Mouse (Mus musculus) neural tube, embryonic 11.5 days (tissue): ENCODE measurements around the gene BC067074. TPM values are rescaled to one million over a fixed set of nuclear protein-coding genes. Genes with fewer than 3 reads are reported as not detected.

Source experiments
- ATAC-seq: fragments of 200-750 bp; cut with Nextera tagmentation; 2 replicates; pipeline ENCODE4 v1.8.0; 2017; ENCODE audit warnings: moderate number of reproducible peaks, mild to moderate bottlenecking, moderate TSS enrichment, moderate library complexity; ENCODE audit not compliant: insufficient read depth, low FRiP score, low TSS enrichment
- DNase-seq: peaks from one replicate; pipeline ENCODE4 v3.0.0-alpha.2; 2015; ENCODE audit warnings: low spot score
- H3K27ac ChIP-seq: fragments of 300-500 bp; sonication (generic); 2 replicates; pipeline ENCODE4 v1.5.1; 2014; ENCODE audit warnings: low read depth, mild to moderate bottlenecking, low read length
- H3K27me3 ChIP-seq: fragments of 300-500 bp; sonication (generic); 2 replicates; pipeline ENCODE4 v1.6.1; 2014; ENCODE audit warnings: mild to moderate bottlenecking, low read length, mixed read lengths; ENCODE audit not compliant: control insufficient read depth, insufficient read depth
- H3K36me3 ChIP-seq: fragments of 300-500 bp; sonication (generic); 2 replicates; pipeline ENCODE4 v1.6.1; 2014; ENCODE audit warnings: mild to moderate bottlenecking, low read length, moderate library complexity, mixed read lengths; ENCODE audit not compliant: control insufficient read depth, insufficient read depth
- H3K4me1 ChIP-seq: fragments of 300-500 bp; sonication (generic); 2 replicates; pipeline ENCODE4 v1.6.1; 2014; ENCODE audit warnings: low read length, mixed read lengths; ENCODE audit not compliant: control insufficient read depth, insufficient read depth
- H3K4me2 ChIP-seq: fragments of 300-500 bp; sonication (generic); 2 replicates; pipeline ENCODE4 v1.6.1; 2014; ENCODE audit warnings: low read depth, mild to moderate bottlenecking, moderate library complexity
- H3K4me3 ChIP-seq: fragments of 300-500 bp; sonication (generic); 2 replicates; pipeline ENCODE4 v1.5.1; 2014; ENCODE audit warnings: low read depth, low read length
- H3K9ac ChIP-seq: fragments of 300-500 bp; sonication (generic); 2 replicates; pipeline ENCODE4 v1.6.1; 2014; ENCODE audit warnings: mild to moderate bottlenecking, low read length
- H3K9me3 ChIP-seq: fragments of 300-500 bp; sonication (generic); 2 replicates; pipeline ENCODE4 v1.6.1; 2016; ENCODE audit warnings: low read length; ENCODE audit not compliant: control insufficient read depth
- WGBS: fragments of 180-500 bp; shearing (Covaris S2); extraction: QIAGEN DNeasy Blood & Tissue Kit; methylation state at CpG from one replicate; pipeline ENCODE4 v1.1.7; 2014; 5-methylcytosine and 5-hydroxymethylcytosine counted together
- polyA plus RNA-seq: library from polyadenylated mRNA; unstranded; fragments of >200 nt; fragmentation: Nextera tagmentation; extraction: Ambion mirVana; gene quantifications from 2 replicates; pipeline ENCODE4 v1.2.1, GENCODE M21; 2014

Gene BC067074
- polyA plus RNA-seq, 1 experiment from 2014 or later, result 2.1 TPM

DNA sequence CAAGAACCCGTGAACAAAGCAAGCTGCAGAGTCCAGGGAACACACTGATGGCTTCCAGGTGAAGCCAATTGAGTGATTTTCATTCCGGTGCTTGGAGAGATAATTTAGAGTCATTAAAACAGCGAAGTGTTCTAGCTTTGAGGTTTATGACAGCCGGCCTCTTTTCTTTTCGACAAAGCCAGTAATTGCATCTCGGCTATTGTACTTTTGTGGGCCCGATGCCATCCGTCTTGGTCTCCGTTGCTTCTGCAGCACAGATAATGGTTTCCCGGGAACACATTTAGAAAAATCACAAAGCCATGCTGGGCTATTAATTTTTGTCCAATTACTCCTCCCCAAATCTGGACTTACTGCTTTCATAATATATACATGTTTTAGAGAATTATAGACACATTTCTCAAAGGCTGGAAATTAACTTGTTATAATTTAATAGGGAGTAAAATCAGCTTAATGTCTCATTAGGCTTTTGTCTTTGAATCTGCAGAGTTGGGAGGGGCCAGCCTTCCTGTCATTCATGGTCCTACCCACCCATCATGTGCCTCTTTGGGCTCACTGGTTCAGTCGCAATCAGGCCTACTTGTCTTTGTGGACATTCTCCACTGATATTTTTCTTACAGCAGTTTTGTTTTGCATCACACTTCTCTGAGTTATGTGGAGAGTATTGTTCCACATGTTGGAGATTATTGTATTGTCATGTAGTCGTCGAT lies 64.6 kb downstream of the BC067074 start:
- Histone ChIP-seq H3K27ac (no peak overlapping the region), H3K4me2 (no peak overlapping the region), H3K9me3 (no peaks in the 10 kb centered on the region), H3K4me1 (no peaks in the 10 kb centered on the region; the same call in 1 of the 2 replicates), H3K36me3 (no peaks in the 10 kb centered on the region), H3K27me3 (no peaks in the 10 kb centered on the region), H3K4me3 (no peak overlapping the region), H3K9ac (no peak overlapping the region)
- DNase-seq, result no peak
- WGBS, result 41% methylated on average over 13 of the region's 13 CpGs
- no peak for ATAC-seq

DNA sequence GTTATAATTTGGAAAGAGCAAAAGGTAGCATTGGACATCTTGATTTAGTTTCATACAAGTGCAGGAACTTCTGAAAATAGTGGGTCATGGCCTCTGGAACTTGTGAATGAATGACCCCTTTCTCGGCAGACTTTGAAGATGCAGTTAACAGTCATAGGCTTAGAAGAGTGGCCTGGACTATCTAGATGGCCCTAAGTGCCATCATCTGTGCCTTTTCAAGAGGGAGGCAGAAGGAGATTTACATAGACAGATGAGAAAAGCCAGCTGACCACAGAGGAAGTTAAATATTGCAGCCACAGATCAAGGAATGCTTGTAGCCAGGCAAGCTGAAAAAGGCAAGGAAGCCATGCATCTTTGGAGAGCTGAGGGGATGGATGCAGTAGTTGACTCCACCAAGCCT lies 66.7 kb downstream of the BC067074 start:
- no peaks in the 10 kb centered on the region for H3K9me3 ChIP-seq
- H3K4me3 ChIP-seq, result no peak overlapping the region
- no peak for ATAC-seq
- WGBS, result 65% methylated on average over 1 of the region's 1 CpGs
- H3K27me3 ChIP-seq, result no peaks in the 10 kb centered on the region
- H3K4me1 ChIP-seq, result no peaks in the 10 kb centered on the region; the same call in 1 of the 2 replicates
- no peak overlapping the region for H3K9ac ChIP-seq
- H3K36me3 ChIP-seq, result no peaks in the 10 kb centered on the region
- no peak for DNase-seq
- no peak overlapping the region for H3K4me2 ChIP-seq
- H3K27ac ChIP-seq, result no peak overlapping the region

DNA sequence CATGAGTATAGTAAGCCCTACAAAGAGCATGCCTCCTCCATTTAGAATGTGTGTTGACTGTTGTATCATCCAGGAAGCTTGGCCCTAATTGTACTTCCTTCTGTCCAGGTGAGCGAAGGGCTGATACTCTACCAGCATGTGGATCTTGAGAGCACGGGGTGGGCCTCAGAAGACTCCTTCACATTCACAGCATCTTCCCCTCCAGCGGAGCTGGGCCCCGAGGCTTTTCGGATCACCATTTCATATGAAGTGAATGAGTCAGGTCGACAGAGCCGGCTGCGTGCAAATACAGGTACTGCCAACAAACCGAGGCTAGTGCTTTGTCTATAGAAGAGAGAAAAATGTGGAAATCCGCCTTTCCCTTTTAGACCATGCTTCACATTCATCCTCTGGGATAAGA lies 73.0 kb downstream of the BC067074 start:
- H3K9me3 ChIP-seq, result no peaks in the 10 kb centered on the region
- H3K27ac ChIP-seq, result no peak overlapping the region
- DNase-seq (no peak), ATAC-seq (no peak)
- no peak overlapping the region for H3K4me3 ChIP-seq
- no peaks in the 10 kb centered on the region for H3K4me1 ChIP-seq
- H3K4me2 ChIP-seq, result no peak overlapping the region
- H3K27me3 ChIP-seq, result no peaks in the 10 kb centered on the region
- no peak overlapping the region for H3K9ac ChIP-seq
- no peaks in the 10 kb centered on the region for H3K36me3 ChIP-seq
- 93% methylated on average over 10 of the region's 10 CpGs for WGBS

DNA sequence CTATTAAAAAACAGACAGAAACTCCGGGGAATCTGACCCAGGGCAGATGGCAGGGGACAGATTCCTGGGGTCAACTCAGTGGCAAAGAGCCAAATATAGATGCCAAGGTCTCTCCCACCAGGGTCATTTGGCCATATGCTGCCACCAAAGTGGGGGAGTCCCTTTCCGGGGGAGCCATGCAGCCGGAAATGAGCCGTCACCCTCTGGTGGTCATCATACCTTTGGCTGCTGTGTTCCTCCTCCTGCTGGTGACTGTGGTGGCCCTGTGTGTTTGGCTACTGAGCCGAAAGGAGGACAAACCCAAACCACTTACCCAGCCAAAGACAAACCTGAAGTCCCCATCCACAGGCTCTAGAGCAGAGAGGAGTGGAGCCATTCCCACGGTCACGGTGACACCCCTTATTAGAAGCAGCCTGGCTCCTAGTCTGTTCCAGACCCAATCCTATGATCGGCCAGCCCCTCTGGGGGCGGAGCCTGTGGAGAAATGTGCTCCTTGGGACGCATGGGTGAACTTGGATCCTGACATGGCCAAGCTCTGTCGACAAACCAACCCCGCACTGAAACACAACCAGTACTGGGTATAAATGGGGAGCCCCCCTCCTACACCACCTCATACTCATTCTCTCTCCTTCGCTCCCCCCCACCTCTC lies 76.1 kb downstream of the BC067074 start:
- Histone ChIP-seq H3K4me1 (no peaks in the 10 kb centered on the region), H3K36me3 (no peaks in the 10 kb centered on the region), H3K9ac (no peak overlapping the region), H3K27me3 (no peaks in the 10 kb centered on the region), H3K4me3 (no peak overlapping the region), H3K9me3 (no peaks in the 10 kb centered on the region), H3K27ac (no peak overlapping the region), H3K4me2 (no peak overlapping the region)
- no peak for ATAC-seq
- no peak for DNase-seq
- 68% methylated on average over 13 of the region's 13 CpGs for WGBS

DNA sequence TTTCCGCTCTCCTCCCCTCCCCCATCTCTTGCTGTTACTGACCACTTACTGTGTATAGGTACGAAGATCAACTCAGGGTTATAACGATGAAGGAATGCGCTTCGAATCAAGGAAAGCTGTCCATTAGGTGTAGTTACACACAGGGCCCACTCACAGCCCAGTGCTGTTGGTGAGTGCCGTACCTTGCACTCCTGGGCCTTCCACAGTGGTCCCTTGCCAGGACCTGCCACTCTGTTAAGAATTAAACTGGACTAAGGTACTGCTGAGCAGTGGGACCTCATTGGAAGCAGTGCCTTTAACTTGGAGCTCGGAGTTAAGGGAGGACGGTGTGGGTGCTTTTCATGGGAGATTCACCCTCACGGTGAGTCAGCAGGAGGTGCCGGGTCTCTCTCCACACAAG lies 76.7 kb downstream of the BC067074 start:
- no peaks in the 10 kb centered on the region for H3K36me3 ChIP-seq
- DNase-seq (no peak), ATAC-seq (no peak)
- H3K4me1 ChIP-seq, result no peaks in the 10 kb centered on the region
- no peaks in the 10 kb centered on the region for H3K27me3 ChIP-seq
- H3K4me2 ChIP-seq, result no peak overlapping the region
- no peaks in the 10 kb centered on the region for H3K9me3 ChIP-seq
- H3K4me3 ChIP-seq, result no peak overlapping the region
- 94% methylated on average over 10 of the region's 10 CpGs for WGBS
- no peak overlapping the region for H3K27ac ChIP-seq
- H3K9ac ChIP-seq, result no peak overlapping the region

DNA sequence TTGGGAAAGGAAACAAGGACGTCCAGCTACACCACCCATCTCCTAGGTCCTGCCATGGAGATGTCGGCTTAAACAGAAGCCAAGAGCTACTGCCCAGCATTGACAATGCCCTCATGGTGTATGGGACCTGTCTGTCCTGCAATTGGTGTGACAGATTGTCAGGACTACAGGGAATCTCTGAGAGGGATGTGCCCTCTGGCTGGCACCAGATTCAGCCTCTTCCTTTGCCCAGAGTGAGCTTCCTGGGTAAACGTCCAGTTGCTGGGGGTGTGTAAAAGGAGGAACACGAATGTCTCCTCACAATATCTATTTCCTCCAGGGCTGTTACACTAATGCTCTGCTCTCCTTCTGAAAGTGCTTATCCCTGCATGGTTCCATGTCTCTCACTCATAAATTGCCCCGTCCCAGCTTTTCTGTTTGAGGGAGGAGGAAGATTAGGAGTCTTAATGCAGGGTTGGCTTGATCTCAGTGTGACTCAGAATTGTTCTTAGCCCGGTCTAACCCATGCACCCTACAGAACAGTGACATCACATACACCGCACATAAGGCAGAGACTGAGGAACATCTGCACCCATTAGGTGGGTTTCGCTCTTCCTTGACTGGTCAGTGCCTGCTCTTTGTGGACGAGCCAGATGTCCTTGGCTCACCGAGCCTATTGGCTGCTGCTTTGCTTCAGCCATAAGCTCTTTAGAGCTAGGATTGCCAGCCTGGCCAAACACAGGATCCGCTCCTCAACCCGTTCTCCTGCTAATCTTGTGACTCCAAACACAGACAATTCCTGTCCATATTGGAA lies 80.5 kb downstream of the BC067074 start:
- no peak overlapping the region for H3K4me2 ChIP-seq
- H3K9ac ChIP-seq, result no peak overlapping the region
- no peak overlapping the region for H3K4me3 ChIP-seq
- WGBS, result 78% methylated on average over 12 of the region's 12 CpGs
- no peaks in the 10 kb centered on the region for H3K36me3 ChIP-seq
- H3K4me1 ChIP-seq, result no peaks in the 10 kb centered on the region
- no peaks in the 10 kb centered on the region for H3K27me3 ChIP-seq
- no peaks in the 10 kb centered on the region for H3K9me3 ChIP-seq
- ATAC-seq (no peak), DNase-seq (no peak)
- no peak overlapping the region for H3K27ac ChIP-seq

DNA sequence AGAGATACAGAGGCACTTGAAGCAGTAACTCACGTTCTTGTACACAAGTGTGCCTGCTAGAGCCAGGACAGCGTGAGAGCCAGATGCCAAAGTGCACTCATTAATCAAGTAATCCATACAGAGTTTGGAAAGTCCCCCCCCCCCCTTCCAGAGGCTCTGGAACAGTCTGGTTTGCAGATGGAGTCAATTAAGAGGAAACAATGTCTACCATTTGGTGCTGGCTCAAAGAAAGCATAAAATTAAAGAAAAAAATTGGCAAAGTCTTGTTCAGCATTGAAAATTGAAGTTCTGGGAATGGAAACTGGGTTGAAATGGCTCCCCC lies 81.1 kb downstream of the BC067074 start:
- ATAC-seq (no peak), DNase-seq (no peak)
- no peak overlapping the region for H3K4me2 ChIP-seq
- H3K4me1 ChIP-seq, result no peaks in the 10 kb centered on the region
- no peak overlapping the region for H3K9ac ChIP-seq
- H3K9me3 ChIP-seq, result no peaks in the 10 kb centered on the region
- H3K4me3 ChIP-seq, result no peak overlapping the region
- no peak overlapping the region for H3K27ac ChIP-seq
- WGBS, result 35% methylated on average over 2 of the region's 2 CpGs
- no peaks in the 10 kb centered on the region for H3K27me3 ChIP-seq
- H3K36me3 ChIP-seq, result no peaks in the 10 kb centered on the region

DNA sequence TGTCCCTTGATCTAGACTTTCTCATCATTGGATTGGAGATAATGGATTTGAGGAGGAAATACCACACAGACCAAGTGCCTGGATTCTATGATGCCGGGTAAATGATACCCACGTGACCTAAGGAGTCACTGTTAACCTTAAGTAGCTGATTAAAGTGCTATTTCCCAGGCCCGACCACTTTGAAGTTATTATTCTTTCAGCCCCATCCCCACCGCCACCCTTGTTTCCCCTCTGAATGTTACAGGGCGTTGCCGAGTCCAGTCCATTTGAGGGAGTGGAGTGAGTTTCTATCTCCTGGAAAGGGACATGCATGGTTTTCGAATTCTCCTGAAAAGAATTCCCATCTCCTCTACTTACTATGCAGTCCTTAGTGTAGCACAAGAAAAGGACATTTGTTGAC lies 84.7 kb downstream of the BC067074 start:
- no peak overlapping the region for H3K9ac ChIP-seq
- no peaks in the 10 kb centered on the region for H3K36me3 ChIP-seq
- no peaks in the 10 kb centered on the region for H3K9me3 ChIP-seq
- H3K4me2 ChIP-seq, result no peak overlapping the region
- ATAC-seq (no peak), DNase-seq (no peak)
- no peak overlapping the region for H3K4me3 ChIP-seq
- H3K27ac ChIP-seq, result no peak overlapping the region
- H3K4me1 ChIP-seq, result no peaks in the 10 kb centered on the region
- WGBS, result 89% methylated on average over 7 of the region's 7 CpGs
- H3K27me3 ChIP-seq, result no peaks in the 10 kb centered on the region
